In genomic region chr9:86553886-86554285, GRCm38 (mm10) we compare ENCODE assay signal across 10 mouse cellular contexts.
DNase-seq lines count a peak whose midpoint lies in the region.
"Had no signal": no experiment of that assay in that cellular context is flagged by ENCODE, and none has a peak within 500 bp of the region (broad histone marks: within the 10 kb centered on the region; RNA-seq: fewer than 3 reads in every experiment).

No protein-coding gene starts in this region.

- DNase-seq in cerebellum, adult 18-20 months, result peak; percentile 44 to 45
- DNase-seq in cerebellum, adult 11 months, result no peak
- peak; percentile 15 to 39 for DNase-seq in cerebellum, postnatal 10 days
- DNase-seq in cerebellum, adult 8-10 months, result no peak
- peak; percentile 22 for DNase-seq in kidney, postnatal 10 days
- no peak for DNase-seq in kidney, adult 11 months
- DNase-seq in right cerebral cortex, postnatal 36 days (ENCODE audit: low spot score in 2 of 2), result no peak
- DNase-seq: adrenal gland, postnatal 14 days; gastrocnemius, postnatal 10 days; heart, adult 2 months had no signal

Comparison
In these comparisons a context has a peak if more than half of its experiments do, and no peak if none do; other contexts are left out.
1. DNase-seq: peak in cerebellum, adult 18-20 months (2 of 2), cerebellum, postnatal 10 days (2 of 2) and kidney, postnatal 10 days (single experiment); none in cerebellum, adult 11 months (single experiment), cerebellum, adult 8-10 months (single experiment), kidney, adult 11 months (single experiment) and right cerebral cortex, postnatal 36 days (0 of 2).